Mouse (Mus musculus) intestine, embryonic 16.5 days (tissue): ENCODE measurements around the gene Tssk1. TPM values are rescaled to one million over a fixed set of nuclear protein-coding genes. Genes with fewer than 3 reads are reported as not detected.

Experiments
- ATAC-seq: fragments of 200-750 bp; cut with Nextera tagmentation; 2 replicates; pipeline ENCODE4 v1.8.0; 2017; ENCODE audit warnings: moderate TSS enrichment, moderate library complexity
- H3K27ac ChIP-seq: fragments of 300-500 bp; sonication (generic); 2 replicates; pipeline ENCODE4 v1.5.1; 2014; ENCODE audit warnings: mild to moderate bottlenecking, low read length
- H3K27me3 ChIP-seq: fragments of 300-500 bp; sonication (generic); replicated peaks from 2 replicates; pipeline ENCODE4 v1.6.1; 2014; ENCODE audit warnings: low read length, control low read depth, mixed read lengths; ENCODE audit not compliant: control insufficient read depth, insufficient read depth
- H3K36me3 ChIP-seq: fragments of 300-500 bp; sonication (generic); 2 replicates; pipeline ENCODE4 v1.6.1; 2014; ENCODE audit warnings: low read length, control low read depth; ENCODE audit not compliant: control insufficient read depth, insufficient read depth
- H3K4me1 ChIP-seq: fragments of 300-500 bp; sonication (generic); 2 replicates; pipeline ENCODE4 v1.6.1; 2014; ENCODE audit warnings: low read length, control low read depth, mixed read lengths; ENCODE audit not compliant: control insufficient read depth, insufficient read depth
- H3K4me2 ChIP-seq: fragments of 300-500 bp; sonication (generic); 2 replicates; pipeline ENCODE4 v1.6.1; 2014; ENCODE audit warnings: low read depth, low read length, control low read depth
- H3K4me3 ChIP-seq: fragments of 300-500 bp; sonication (generic); 2 replicates; pipeline ENCODE4 v1.5.1; 2014; ENCODE audit warnings: mild to moderate bottlenecking, low read length
- H3K9ac ChIP-seq: fragments of 300-500 bp; sonication (generic); 2 replicates; pipeline ENCODE4 v1.6.1; 2014; ENCODE audit warnings: low read depth, low read length
- H3K9me3 ChIP-seq: fragments of 300-500 bp; sonication (generic); 2 replicates; pipeline ENCODE4 v1.6.1; 2016; ENCODE audit warnings: low read length, control low read depth; ENCODE audit not compliant: control insufficient read depth
- WGBS: fragments of 180-500 bp; shearing (Covaris S2); extraction: QIAGEN DNeasy Blood & Tissue Kit; methylation state at CpG from one replicate; pipeline ENCODE4 v1.1.7; 2014; 5-methylcytosine and 5-hydroxymethylcytosine counted together
- polyA plus RNA-seq: library from polyadenylated mRNA; unstranded; fragments of >200 nt; fragmentation: Nextera tagmentation; extraction: Ambion mirVana; gene quantifications from 2 replicates; pipeline ENCODE4 v1.2.1, GENCODE M21; 2015

The Tssk1 gene
- 0.05 TPM in 1 of 2 replicates, not detected in the other for polyA plus RNA-seq

DNA sequence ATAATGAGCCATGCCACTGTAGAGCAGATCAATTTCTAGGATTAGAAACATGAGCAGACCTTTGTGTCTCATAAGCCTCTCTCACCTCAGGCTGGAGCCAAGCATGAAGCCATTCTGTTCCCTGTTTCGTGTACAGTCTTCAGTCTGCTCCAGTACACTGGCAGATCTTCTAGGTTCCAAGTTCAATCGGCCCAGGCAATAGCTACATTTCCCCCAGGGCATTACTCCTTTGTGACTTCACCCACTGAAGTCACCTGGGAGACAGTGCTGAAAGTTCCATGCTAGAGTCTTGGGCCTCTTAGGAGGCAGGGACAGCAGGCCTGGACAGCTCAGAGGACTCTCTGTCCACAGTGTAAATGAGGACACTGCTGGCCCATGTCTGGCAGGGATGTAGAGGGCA is at the start of gene Tssk1:
Tssk1 (plus strand) TSS at position 301 of the 400 bp plus-strand sequence.
- Histone ChIP-seq H3K4me1 (peaks cover 16% of the 10 kb centered on the region), H3K27ac (no peak within 1 kb of the TSS), H3K9ac (no peak within 1 kb of the TSS), H3K36me3 (no peaks in the 10 kb centered on the region), H3K4me2 (no peak within 1 kb of the TSS), H3K4me3 (no peak within 1 kb of the TSS), H3K9me3 (no peaks in the 10 kb centered on the region), H3K27me3 (no peaks in the 10 kb centered on the region)
- WGBS: 88% methylated on average over 2 of the region's 2 CpGs
- no peak for ATAC-seq

DNA sequence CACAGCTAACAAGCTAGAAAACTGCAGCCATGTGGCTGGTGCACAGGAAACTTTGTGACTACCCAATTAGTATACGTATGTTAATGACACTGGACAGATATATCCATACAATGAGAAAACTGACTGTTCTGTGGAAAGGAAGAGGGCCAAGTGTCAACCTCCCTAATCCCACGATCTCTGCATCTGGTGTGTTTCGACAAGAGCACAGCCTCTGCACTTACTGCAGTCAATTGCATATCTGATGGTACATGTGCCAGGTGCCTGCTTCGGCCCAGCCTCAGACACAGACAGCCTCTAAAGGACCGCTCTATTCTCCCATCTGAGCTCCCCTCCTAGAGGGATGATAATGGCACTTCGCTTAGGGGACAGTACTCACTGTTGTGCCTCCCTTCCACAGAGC is 45.6 kb upstream of the Tssk1 start:
- H3K27me3 ChIP-seq: no peaks in the 10 kb centered on the region
- no peaks in the 10 kb centered on the region for H3K9me3 ChIP-seq
- no peak for ATAC-seq
- H3K27ac ChIP-seq: no peak overlapping the region
- no peak overlapping the region for H3K4me2 ChIP-seq
- H3K9ac ChIP-seq: no peak overlapping the region
- no peaks in the 10 kb centered on the region for H3K4me1 ChIP-seq
- no peak overlapping the region for H3K4me3 ChIP-seq
- WGBS: 96% methylated on average over 6 of the region's 6 CpGs
- peaks cover 13% of the 10 kb centered on the region for H3K36me3 ChIP-seq

DNA sequence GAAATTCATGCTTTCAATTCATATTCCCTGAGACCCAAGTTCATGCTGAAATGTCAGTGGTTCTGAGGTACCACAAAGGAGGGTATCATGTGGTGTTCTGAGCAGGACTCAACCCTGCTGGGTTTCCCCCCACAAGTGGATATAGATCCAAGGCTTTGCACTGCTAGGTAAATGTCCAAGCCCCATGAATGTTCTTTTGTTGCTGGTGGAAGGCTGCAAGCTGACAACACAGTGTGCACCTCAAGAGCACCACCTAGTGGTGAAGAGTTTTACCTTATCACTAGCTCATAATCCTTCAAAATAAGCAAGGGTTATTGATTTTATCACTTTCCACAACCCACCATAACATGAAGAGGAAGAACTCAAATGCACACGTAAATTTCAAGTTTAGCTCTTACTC is 45.1 kb upstream of the Tssk1 start:
- no peaks in the 10 kb centered on the region for H3K4me1 ChIP-seq
- H3K27me3 ChIP-seq: no peaks in the 10 kb centered on the region
- H3K4me2 ChIP-seq: no peak overlapping the region
- no peak overlapping the region for H3K27ac ChIP-seq
- H3K9ac ChIP-seq: no peak overlapping the region
- 24% methylated on average over 1 of the region's 1 CpGs for WGBS
- no peak for ATAC-seq
- peaks cover 13% of the 10 kb centered on the region for H3K36me3 ChIP-seq
- H3K4me3 ChIP-seq: no peak overlapping the region
- H3K9me3 ChIP-seq: no peaks in the 10 kb centered on the region

DNA sequence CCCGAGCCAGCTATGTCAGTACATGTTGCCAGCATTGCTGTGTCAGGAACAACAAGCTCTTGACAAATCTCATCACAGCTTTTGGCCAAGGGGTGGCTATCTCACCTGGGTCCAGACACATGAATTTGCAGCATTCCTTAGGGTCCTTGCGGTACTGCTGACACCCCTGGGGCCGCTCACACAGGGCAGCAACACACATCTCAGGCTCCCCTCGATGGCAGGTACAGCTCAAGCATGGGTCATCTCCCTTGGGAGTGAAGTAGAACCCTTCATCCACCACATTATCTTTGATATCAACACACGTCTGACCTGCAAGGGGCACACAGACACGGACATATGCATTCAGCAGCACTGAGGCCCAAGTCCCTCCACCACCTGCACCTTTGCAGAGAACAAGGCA is 44.5 kb upstream of the Tssk1 start:
- WGBS: 84% methylated on average over 6 of the region's 6 CpGs
- H3K9me3 ChIP-seq: no peaks in the 10 kb centered on the region
- H3K4me3 ChIP-seq: no peak overlapping the region
- no peak overlapping the region for H3K9ac ChIP-seq
- H3K4me1 ChIP-seq: no peaks in the 10 kb centered on the region
- peaks cover 9% of the 10 kb centered on the region for H3K36me3 ChIP-seq
- ATAC-seq: no peak
- H3K27ac ChIP-seq: no peak overlapping the region
- H3K4me2 ChIP-seq: no peak overlapping the region
- no peaks in the 10 kb centered on the region for H3K27me3 ChIP-seq

DNA sequence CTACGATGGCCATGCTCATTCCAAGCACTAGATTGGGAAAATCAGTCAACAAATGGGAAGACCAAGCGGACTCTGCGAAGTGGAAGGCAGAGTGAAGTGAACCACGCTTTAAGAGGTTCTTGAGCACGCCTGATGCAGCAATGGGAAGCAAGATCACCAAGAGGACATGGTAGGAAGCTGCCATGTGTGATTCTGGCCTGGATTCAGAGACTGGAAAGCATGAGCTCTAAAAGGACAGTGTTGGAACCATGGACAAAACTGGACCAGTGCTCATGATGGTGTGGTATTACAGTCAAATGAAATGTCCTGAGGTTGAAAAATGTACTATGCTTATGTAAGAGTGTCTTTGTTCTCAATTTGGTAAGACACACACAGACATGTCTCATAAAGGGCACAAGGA is 42.7 kb upstream of the Tssk1 start:
- Histone ChIP-seq H3K4me2 (no peak overlapping the region), H3K9me3 (no peaks in the 10 kb centered on the region), H3K9ac (no peak overlapping the region), H3K27ac (no peak overlapping the region), H3K4me1 (no peaks in the 10 kb centered on the region), H3K4me3 (no peak overlapping the region), H3K27me3 (no peaks in the 10 kb centered on the region), H3K36me3 (peaks cover 5% of the 10 kb centered on the region)
- WGBS: 93% methylated on average over 5 of the region's 5 CpGs
- ATAC-seq: no peak

DNA sequence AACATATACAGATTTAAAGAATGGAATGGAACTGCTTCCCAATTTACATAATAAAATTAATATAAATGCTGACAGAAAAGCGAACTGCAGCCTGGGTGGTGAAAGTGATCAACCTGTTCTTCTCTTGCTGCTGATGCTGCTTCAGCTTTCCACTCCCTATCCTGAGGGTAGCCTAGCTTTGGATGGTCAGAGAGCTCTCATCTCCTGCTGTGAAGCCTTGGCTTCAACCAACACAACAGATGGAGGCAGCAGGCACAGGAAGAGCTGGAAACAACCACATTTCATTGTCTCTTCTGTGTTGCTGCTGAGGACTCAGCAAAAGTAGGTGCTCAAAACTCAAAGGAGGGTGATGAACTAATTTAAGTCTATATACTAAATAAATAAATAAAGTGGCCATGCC is 42.2 kb upstream of the Tssk1 start:
- H3K4me2 ChIP-seq: no peak overlapping the region

DNA sequence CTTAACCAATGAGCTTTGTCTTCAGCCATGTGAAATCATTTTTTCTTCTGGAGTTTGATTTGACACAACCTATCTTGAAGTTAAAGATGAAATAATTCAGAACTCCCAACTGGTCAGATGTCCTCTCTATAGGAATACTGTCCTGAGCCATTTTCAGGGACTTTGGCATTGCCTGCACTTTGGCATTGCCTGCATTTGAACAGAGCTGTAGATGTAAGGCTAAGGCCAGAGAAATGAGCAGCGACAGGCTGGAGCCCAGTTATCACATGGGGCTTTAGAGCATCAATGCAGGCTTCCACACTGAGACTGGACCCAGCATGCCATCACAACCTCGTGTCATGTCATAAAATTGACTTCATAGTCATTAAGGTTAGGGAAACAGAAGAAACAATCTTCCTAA is 40.8 kb upstream of the Tssk1 start:
- Histone ChIP-seq H3K4me3 (no peak overlapping the region), H3K9me3 (no peaks in the 10 kb centered on the region), H3K27me3 (no peaks in the 10 kb centered on the region), H3K36me3 (peaks cover 18% of the 10 kb centered on the region), H3K4me2 (no peak overlapping the region), H3K4me1 (no peaks in the 10 kb centered on the region), H3K9ac (no peak overlapping the region), H3K27ac (no peak overlapping the region)
- ATAC-seq: no peak
- 79% methylated on average over 2 of the region's 2 CpGs for WGBS

More for the DNA sequence above, 42.2 kb upstream of the Tssk1 start:
- H3K36me3 ChIP-seq: peaks cover 10% of the 10 kb centered on the region
- H3K9me3 ChIP-seq: no peaks in the 10 kb centered on the region
- ATAC-seq: no peak
- H3K27me3 ChIP-seq: no peaks in the 10 kb centered on the region
- H3K4me1 ChIP-seq: no peaks in the 10 kb centered on the region
- H3K9ac ChIP-seq: no peak overlapping the region
- whole genome bisulfite sequencing: 96% methylated on average over 1 of the region's 1 CpGs
- no peak overlapping the region for H3K4me3 ChIP-seq
- no peak overlapping the region for H3K27ac ChIP-seq

DNA sequence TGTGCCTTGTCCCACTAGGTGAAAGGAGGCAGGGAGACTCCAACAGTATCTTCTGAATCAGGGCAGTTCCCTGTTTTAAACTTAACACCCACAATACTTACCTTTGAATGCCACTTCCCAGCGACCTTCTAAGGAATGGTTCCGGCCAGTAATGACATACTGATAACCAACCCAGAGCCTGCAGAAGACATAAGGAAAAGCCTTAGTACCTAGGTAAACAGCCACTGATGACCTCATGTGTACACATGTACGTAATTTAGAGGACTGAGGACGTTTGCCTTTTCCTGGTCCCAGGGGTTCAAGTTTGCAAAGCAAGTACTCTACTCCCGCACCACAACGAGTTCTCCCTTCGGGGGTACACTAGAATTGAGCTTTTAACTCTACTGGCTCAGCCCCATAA is 36.9 kb upstream of the Tssk1 start:
- ATAC-seq: no peak

DNA sequence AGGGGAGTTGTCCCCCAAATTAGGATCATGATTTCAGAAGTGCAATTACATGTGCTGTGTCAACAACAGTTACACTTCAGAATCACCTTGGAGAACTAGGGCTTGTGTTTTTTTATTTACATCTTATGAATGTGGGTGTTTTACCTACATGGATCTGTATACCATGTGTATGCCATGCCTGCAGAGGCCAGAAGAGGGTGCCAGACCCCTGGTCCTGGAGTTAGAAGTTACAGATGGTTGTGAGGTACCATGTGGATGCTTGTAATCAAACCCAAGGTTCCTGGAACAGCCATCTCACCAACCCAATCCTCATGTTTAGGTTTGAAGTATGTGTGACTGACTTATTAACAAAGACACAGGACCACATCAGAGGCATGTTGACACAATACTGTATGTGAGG is 35.4 kb upstream of the Tssk1 start:
- H3K27ac ChIP-seq: no peak overlapping the region
- H3K4me1 ChIP-seq: no peaks in the 10 kb centered on the region
- H3K4me2 ChIP-seq: no peak overlapping the region
- H3K9ac ChIP-seq: no peak overlapping the region
- no peaks in the 10 kb centered on the region for H3K27me3 ChIP-seq
- H3K4me3 ChIP-seq: no peak overlapping the region
- H3K36me3 ChIP-seq: peaks cover 25% of the 10 kb centered on the region
- no peak for ATAC-seq
- H3K9me3 ChIP-seq: no peaks in the 10 kb centered on the region

More for the DNA sequence above, 36.9 kb upstream of the Tssk1 start:
- no peak overlapping the region for H3K4me2 ChIP-seq
- H3K4me3 ChIP-seq: no peak overlapping the region
- no peaks in the 10 kb centered on the region for H3K4me1 ChIP-seq
- no peaks in the 10 kb centered on the region for H3K9me3 ChIP-seq
- 78% methylated on average over 7 of the region's 7 CpGs for WGBS
- H3K9ac ChIP-seq: no peak overlapping the region
- H3K27ac ChIP-seq: no peak overlapping the region
- H3K27me3 ChIP-seq: no peaks in the 10 kb centered on the region
- H3K36me3 ChIP-seq: peaks cover 25% of the 10 kb centered on the region

DNA sequence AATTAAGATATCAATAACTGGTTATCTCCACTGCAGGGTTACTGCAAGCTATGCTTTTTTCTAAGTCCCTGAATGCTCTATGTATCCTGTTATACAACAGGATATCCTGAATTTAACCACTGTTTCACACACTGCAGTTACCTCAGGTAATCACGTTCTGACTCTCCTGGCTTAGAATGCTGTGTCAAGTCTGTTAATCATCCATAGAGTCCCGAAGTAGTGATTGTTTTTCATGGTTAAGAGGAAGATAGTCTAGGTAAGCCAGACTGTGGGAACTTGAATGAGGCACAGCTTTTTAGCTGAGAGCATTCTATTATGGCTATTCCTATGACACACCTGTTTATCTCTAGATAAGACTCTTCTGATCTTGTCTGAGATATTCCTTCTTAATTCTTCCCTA is 28.7 kb upstream of the Tssk1 start:
- H3K27ac ChIP-seq: no peak overlapping the region
- peaks cover 5% of the 10 kb centered on the region; the same call in 1 of the 2 replicates for H3K4me1 ChIP-seq
- no peaks in the 10 kb centered on the region for H3K9me3 ChIP-seq
- ATAC-seq: peak; percentile 19; the same call in 1 of the 2 replicates
- H3K27me3 ChIP-seq: no peaks in the 10 kb centered on the region
- 0 out of 2 replicates have a peak, but pooled peaks cover 4% of the 10 kb centered on the region for H3K36me3 ChIP-seq
- no peak overlapping the region for H3K4me3 ChIP-seq
- H3K9ac ChIP-seq: no peak overlapping the region
- WGBS: 55% methylated on average over 2 of the region's 2 CpGs
- no peak overlapping the region for H3K4me2 ChIP-seq
